Mouse (Mus musculus) forelimb bud, embryonic 11.5 days (tissue): ENCODE measurements around the gene Pmp22.

ENCODE experiments used
- DNase-seq: peaks from one replicate; pipeline ENCODE4 v3.0.0-alpha.2; 2012; ENCODE audit warnings: low read depth, low spot score

Gene Pmp22

GRCm38 (mm10) chr11:63162806-63163205, 34.0 kb downstream of the Pmp22 start:
- DNase-seq: no peak

- no peak for DNase-seq
Measured at GRCm38 (mm10) chr11:63163550-63163949, 34.8 kb downstream of the Pmp22 start.

- no peak for DNase-seq
Measured at GRCm38 (mm10) chr11:63163986-63164682, 35.4 kb downstream of the Pmp22 start.

- DNase-seq: no peak
Measured at GRCm38 (mm10) chr11:63164756-63165484, 36.1 kb downstream of the Pmp22 start.

GRCm38 (mm10) chr11:63167826-63168225, 39.0 kb downstream of the Pmp22 start:
- DNase-seq: no peak

- peak; percentile 38 for DNase-seq
Measured at GRCm38 (mm10) chr11:63168551-63169258, 39.9 kb downstream of the Pmp22 start.

- peak; percentile 48 for DNase-seq
Measured at GRCm38 (mm10) chr11:63171977-63172376, 43.2 kb downstream of the Pmp22 start.

GRCm38 (mm10) chr11:63173604-63174003, 44.8 kb downstream of the Pmp22 start:
- no peak for DNase-seq

GRCm38 (mm10) chr11:63175302-63175701, 46.5 kb downstream of the Pmp22 start:
- no peak for DNase-seq

- no peak for DNase-seq
Measured at GRCm38 (mm10) chr11:63176416-63176815, 47.6 kb downstream of the Pmp22 start.

GRCm38 (mm10) chr11:63180262-63181101, 51.7 kb downstream of the Pmp22 start:
- no peak for DNase-seq

- DNase-seq: no peak
Measured at GRCm38 (mm10) chr11:63188803-63189202, 60.0 kb downstream of the Pmp22 start.

GRCm38 (mm10) chr11:63198070-63198469, 69.3 kb downstream of the Pmp22 start:
- no peak for DNase-seq

GRCm38 (mm10) chr11:63201989-63202535, 73.3 kb downstream of the Pmp22 start:
- no peak for DNase-seq
